Mouse (Mus musculus) liver, embryonic 14.5 days (tissue): Measurements from ENCODE around the gene Srpx2.

Experiments used
- CTCF ChIP-seq: IDR thresholded peaks from 2 replicates; pipeline ENCODE4 v1.5.1; 2016; ENCODE audit warnings: antibody characterized with exemption, low read depth, control low read depth
- EP300 ChIP-seq: IDR thresholded peaks from 2 replicates; pipeline ENCODE4 v1.6.1; 2016; ENCODE audit warnings: antibody characterized with exemption, low read depth

- TF ChIP-seq CTCF (no peak), EP300 (no peak)
These were observed 73.2 kb downstream of the Srpx2 start, which contains the start of gene Sytl4 for GRCm38 (mm10) chrX:133981231-133982002.
